Mouse (Mus musculus): ENCODE results near the gene Klc2. TPM values are rescaled to one million over a fixed set of nuclear protein-coding genes. Genes with fewer than 3 reads are reported as not detected.
"Not testable (repeated sequence)": the region's sequence is repeated elsewhere in the genome, so short reads cannot be mapped to it uniquely, and the experiment has no call there.

The Klc2 gene
- polyA plus RNA-seq, 2 experiments: 14.9 to 45.8 TPM

DNA sequence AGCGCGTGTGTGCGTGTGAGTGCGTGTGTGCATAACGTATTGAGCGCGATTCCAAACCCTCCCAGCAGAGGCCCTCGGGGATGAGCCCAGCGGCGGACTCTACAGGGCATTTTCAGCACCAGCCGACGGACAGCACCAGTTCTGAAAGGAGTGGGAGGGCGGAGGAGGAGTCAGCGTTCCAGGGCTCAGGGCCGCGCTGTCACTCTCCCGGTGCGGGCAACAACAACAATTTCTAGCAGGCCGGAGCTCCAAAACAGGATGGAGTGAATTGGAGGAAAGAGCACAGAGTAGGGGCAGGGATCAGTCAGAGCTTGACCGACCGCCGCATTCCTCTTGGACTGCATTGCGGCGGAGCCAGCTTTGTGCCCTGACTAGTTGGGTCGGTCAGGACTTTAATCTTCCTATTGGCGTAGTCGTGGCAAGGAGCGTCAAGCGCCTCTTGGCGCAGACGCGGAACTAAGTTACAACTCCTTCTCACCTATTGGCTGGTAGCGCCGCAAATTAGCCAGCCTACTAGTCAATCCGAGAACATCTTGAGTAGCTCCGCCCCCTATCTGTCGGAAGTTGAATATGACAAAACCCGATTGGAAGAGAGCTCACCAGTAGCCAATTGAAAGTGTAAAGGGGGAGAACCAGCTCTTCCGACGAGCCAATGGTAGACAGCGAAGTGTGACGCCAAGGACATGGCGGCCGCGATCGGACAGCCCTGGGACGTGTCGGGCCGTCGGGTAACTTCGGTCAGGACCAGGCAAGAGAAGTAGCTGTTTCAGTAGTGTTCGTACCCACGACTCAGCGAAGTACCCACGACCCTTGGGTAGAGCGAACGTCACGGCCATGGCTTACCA, 30.3 kb downstream of the Klc2 start, which contains the start of gene Yif1a:
TSS of gene Yif1a (plus strand) at position 655 of the 845 bp plus-strand sequence.
- Histone ChIP-seq H3K27me3 (ENCODE audit: control insufficient read depth, insufficient read depth, low read length) (peaks cover 32% of the 10 kb centered on the region), H3K9me3 (ENCODE audit: control insufficient read depth, low read length) (no peaks in the 10 kb centered on the region), H3K4me1 (ENCODE audit: control insufficient read depth, insufficient read depth, low read length) (peaks cover 14% of the 10 kb centered on the region), H3K4me3 (replicated peaks; ENCODE audit: low read length) (peak within 1 kb of the TSS; percentile 84), H3K9ac (ENCODE audit: low read depth, low read length, severe bottlenecking) (peak within 1 kb of the TSS; percentile 72), H3K27ac (replicated peaks; ENCODE audit: low read depth, low read length) (peak within 1 kb of the TSS; percentile 69), H3K36me3 (ENCODE audit: control insufficient read depth, insufficient read depth, low read length) (peaks cover 36% of the 10 kb centered on the region), H3K4me2 (replicated peaks; ENCODE audit: low read depth, low read length, severe bottlenecking) (peak within 1 kb of the TSS; percentile 81)
- peak; percentile 56; the same call in 1 of the 2 replicates for TF ChIP-seq POLR2A (IDR thresholded peaks at IDR 0.05; ENCODE audit: borderline replicate concordance, extremely low read depth, insufficient read depth, insufficient read length)
- DNase-seq (ENCODE audit: low spot score) (peak; percentile 99), ATAC-seq (ENCODE audit: low FRiP score, low read depth) (peak; percentile 95)
- WGBS: under 1% methylated on average over 58 of the region's 58 CpGs

DNA sequence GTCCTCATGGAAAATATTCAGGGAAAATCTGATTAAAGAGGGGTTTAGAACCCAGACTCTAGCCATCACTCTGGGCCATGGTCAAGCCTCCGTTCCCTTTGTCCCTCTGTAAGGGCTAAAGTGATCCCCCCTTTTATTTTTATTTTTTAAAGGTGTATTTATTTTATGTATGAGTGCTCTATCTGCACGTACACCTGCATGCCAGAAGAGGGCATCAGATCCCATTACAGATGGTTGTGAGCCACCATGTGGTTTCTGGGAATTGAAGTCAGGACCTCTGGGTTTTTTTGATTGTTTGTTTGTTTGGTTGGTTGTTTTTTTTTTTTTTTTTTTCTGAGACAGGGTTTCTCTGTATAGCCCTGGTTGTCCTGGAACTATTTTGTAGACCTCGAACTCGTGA, 31.8 kb downstream of the Klc2 start:
- H3K9me3 ChIP-seq (ENCODE audit: control insufficient read depth, low read length); H3K27ac ChIP-seq (replicated peaks; ENCODE audit: low read depth, low read length): not testable (repeated sequence)

DNA sequence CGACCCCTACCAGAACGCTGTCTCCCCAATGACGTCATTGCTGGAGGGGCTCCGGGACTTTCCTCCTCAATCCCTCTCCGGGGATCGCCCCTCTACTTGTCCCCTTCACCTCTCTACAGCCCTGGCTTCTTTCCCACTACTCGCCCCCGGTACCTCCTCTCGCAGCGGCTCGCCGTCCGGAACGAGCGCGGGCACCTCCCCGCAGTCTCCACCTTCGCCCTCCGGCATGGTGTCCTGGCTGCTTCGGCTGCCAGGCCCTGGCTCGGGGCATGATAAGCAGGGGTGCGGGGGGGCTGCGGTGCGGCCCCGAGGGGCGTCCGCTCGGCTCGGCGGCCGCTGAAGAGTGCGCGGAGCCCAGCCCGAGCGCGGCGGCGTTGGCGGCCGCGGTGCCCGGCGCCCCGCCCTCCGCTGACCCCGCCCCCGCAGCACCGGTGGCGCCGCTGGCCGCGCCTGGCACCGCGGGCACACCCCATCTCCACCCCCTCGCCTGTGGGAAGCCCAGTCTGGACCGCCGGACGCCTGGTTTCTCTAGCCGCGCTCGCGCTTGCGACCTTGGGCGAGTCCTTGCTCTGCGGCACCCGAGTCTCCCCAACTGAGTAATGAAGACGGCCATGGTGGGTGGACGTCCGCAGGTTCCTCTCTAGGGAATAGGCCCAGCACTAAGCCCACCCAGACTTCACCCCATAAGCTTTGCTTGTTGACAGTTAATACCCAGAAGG, 33.1 kb downstream of the Klc2 start, which contains the start of gene Tmem151a:
TSS of gene Tmem151a (minus strand) at position 387 of the 719 bp plus-strand sequence.
- Histone ChIP-seq H3K27me3 (ENCODE audit: control insufficient read depth, insufficient read depth, low read length) (peaks cover 58% of the 10 kb centered on the region), H3K9ac (ENCODE audit: low read depth, low read length, severe bottlenecking) (peak within 1 kb of the TSS; percentile 36), H3K36me3 (ENCODE audit: control insufficient read depth, insufficient read depth, low read length) (peaks cover 9% of the 10 kb centered on the region), H3K4me2 (replicated peaks; ENCODE audit: low read depth, low read length, severe bottlenecking) (peak within 1 kb of the TSS; percentile 74), H3K27ac (replicated peaks; ENCODE audit: low read depth, low read length) (no peak within 1 kb of the TSS), H3K9me3 (ENCODE audit: control insufficient read depth, low read length) (no peaks in the 10 kb centered on the region), H3K4me1 (ENCODE audit: control insufficient read depth, insufficient read depth, low read length) (peaks cover 14% of the 10 kb centered on the region), H3K4me3 (replicated peaks; ENCODE audit: low read length) (peak within 1 kb of the TSS; percentile 42)
- under 1% methylated on average over 54 of the region's 69 CpGs for WGBS
- no peak for DNase-seq (ENCODE audit: low spot score)
- ATAC-seq (ENCODE audit: low FRiP score, low read depth): no peak
- TF ChIP-seq POLR2A (IDR thresholded peaks at IDR 0.05; ENCODE audit: borderline replicate concordance, extremely low read depth, insufficient read depth, insufficient read length): no peak

More for the DNA sequence above, 31.8 kb downstream of the Klc2 start:
- peaks cover 14% of the 10 kb centered on the region for H3K4me1 ChIP-seq (ENCODE audit: control insufficient read depth, insufficient read depth, low read length)
- H3K27me3 ChIP-seq (ENCODE audit: control insufficient read depth, insufficient read depth, low read length): peaks cover 48% of the 10 kb centered on the region
- not testable (repeated sequence) for ATAC-seq (ENCODE audit: low FRiP score, low read depth); DNase-seq (ENCODE audit: low spot score); H3K4me3 ChIP-seq (replicated peaks; ENCODE audit: low read length); H3K4me2 ChIP-seq (replicated peaks; ENCODE audit: low read depth, low read length, severe bottlenecking); H3K9ac ChIP-seq (ENCODE audit: low read depth, low read length, severe bottlenecking)
- peaks cover 21% of the 10 kb centered on the region for H3K36me3 ChIP-seq (ENCODE audit: control insufficient read depth, insufficient read depth, low read length)
- 57% methylated on average over 4 of the region's 4 CpGs for WGBS

DNA sequence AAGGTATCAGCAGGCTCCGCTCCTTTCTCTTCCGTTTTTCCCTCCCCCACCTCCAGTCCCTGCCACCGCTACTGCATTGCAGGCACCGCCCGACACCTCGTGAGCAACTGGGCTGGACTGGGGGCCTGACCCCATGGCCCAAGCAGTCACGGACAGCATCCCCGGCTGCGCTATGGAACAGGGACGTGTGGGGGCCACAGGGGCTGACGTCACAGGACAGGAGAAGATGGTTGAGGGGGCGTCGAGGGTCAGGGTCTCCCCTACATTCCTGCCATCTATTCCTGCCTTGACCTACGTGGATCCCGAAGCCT, 33.6 kb downstream of the Klc2 start:
- WGBS: 6% methylated on average over 14 of the region's 15 CpGs
- H3K9ac ChIP-seq (ENCODE audit: low read depth, low read length, severe bottlenecking): no peak overlapping the region
- peak overlapping the region; percentile 74 for H3K4me2 ChIP-seq (replicated peaks; ENCODE audit: low read depth, low read length, severe bottlenecking)
- no peak overlapping the region for H3K27ac ChIP-seq (replicated peaks; ENCODE audit: low read depth, low read length)
- no peaks in the 10 kb centered on the region for H3K9me3 ChIP-seq (ENCODE audit: control insufficient read depth, low read length)
- peaks cover 14% of the 10 kb centered on the region for H3K4me1 ChIP-seq (ENCODE audit: control insufficient read depth, insufficient read depth, low read length)
- no peak for ATAC-seq (ENCODE audit: low FRiP score, low read depth)
- H3K27me3 ChIP-seq (ENCODE audit: control insufficient read depth, insufficient read depth, low read length): peaks cover 58% of the 10 kb centered on the region
- peaks cover 5% of the 10 kb centered on the region; the same call in 1 of the 2 replicates for H3K36me3 ChIP-seq (ENCODE audit: control insufficient read depth, insufficient read depth, low read length)
- H3K4me3 ChIP-seq (replicated peaks; ENCODE audit: low read length): peak overlapping the region; percentile 42
- DNase-seq (ENCODE audit: low spot score): no peak
- no peak for TF ChIP-seq POLR2A (IDR thresholded peaks at IDR 0.05; ENCODE audit: borderline replicate concordance, extremely low read depth, insufficient read depth, insufficient read length)

Data from limb, embryonic 14.5 days (tissue).